In genomic region chr8:122224650-122225022, GRCm38 (mm10) we compare ENCODE assay signal across 8 mouse cellular contexts. TPM values are rescaled to one million over a fixed set of nuclear protein-coding genes. Genes with fewer than 3 reads are reported as not detected.
A peak's percentile ranks its signal among the peaks of the same experiment; 100 is the strongest.
DNase-seq lines count a peak whose midpoint lies in the region; ATAC-seq and TF ChIP-seq lines count a peak whose summit lies in the region.

No protein-coding gene starts in this region.

- DNase-seq in neural tube, embryonic 10.5 days (ENCODE audit: extremely low spot score, low spot score), result no peak
- DNase-seq in hindbrain, postnatal 0 days (ENCODE audit: low spot score), result peak; percentile 55
- DNase-seq in cerebellum, adult 9-10 months, result no peak
- DNase-seq in retina, embryonic 14.5 days (ENCODE audit: low spot score), result no peak

- H3K4me2 ChIP-seq in forebrain, embryonic 13.5 days, result no peak overlapping the region
- no peak overlapping the region for H3K4me2 ChIP-seq in forebrain, embryonic 12.5 days
- H3K4me2 ChIP-seq in neural tube, embryonic 13.5 days, result no peak overlapping the region
- H3K4me2 ChIP-seq in hindbrain, postnatal 0 days (ENCODE audit: low read depth, low read length), result no peak overlapping the region
- H3K4me2 ChIP-seq in stomach, embryonic 16.5 days (ENCODE audit: low read depth, low read length), result no peak overlapping the region

- H3K36me3 ChIP-seq in forebrain, embryonic 13.5 days (ENCODE audit: poor library complexity, severe bottlenecking), result no peaks in the 10 kb centered on the region
- H3K36me3 ChIP-seq in forebrain, embryonic 12.5 days (replicated peaks), result no peaks in the 10 kb centered on the region
- H3K36me3 ChIP-seq in neural tube, embryonic 13.5 days, result no peaks in the 10 kb centered on the region
- H3K36me3 ChIP-seq in hindbrain, postnatal 0 days (ENCODE audit: insufficient read depth, low read length), result no peaks in the 10 kb centered on the region
- no peaks in the 10 kb centered on the region for H3K36me3 ChIP-seq in stomach, embryonic 16.5 days (ENCODE audit: control insufficient read depth, insufficient read depth, low read length)

- peak; percentile 63 for TF ChIP-seq CTCF in hindbrain, postnatal 0 days (IDR thresholded peaks at IDR 0.05; ENCODE audit: low read depth)

- 0 out of 2 replicates have a peak, but pooled peaks have one; percentile 38 for ATAC-seq in forebrain, embryonic 13.5 days
- ATAC-seq in forebrain, embryonic 12.5 days (ENCODE audit: low FRiP score), result no peak
- ATAC-seq in neural tube, embryonic 13.5 days (ENCODE audit: low read depth), result 0 out of 2 replicates have a peak, but pooled peaks have one; percentile 37
- ATAC-seq in hindbrain, postnatal 0 days, result peak; percentile 80
- ATAC-seq in stomach, embryonic 16.5 days (ENCODE audit: insufficient read depth, low FRiP score), result peak; percentile 23; the same call in 1 of the 2 replicates

- no peaks in the 10 kb centered on the region for H3K9me3 ChIP-seq in forebrain, embryonic 13.5 days (replicated peaks)
- no peaks in the 10 kb centered on the region for H3K9me3 ChIP-seq in forebrain, embryonic 12.5 days
- H3K9me3 ChIP-seq in neural tube, embryonic 13.5 days, result no peaks in the 10 kb centered on the region
- H3K9me3 ChIP-seq in hindbrain, postnatal 0 days (ENCODE audit: low read length), result no peaks in the 10 kb centered on the region
- H3K9me3 ChIP-seq in stomach, embryonic 16.5 days (replicated peaks; ENCODE audit: control insufficient read depth, low read length), result no peaks in the 10 kb centered on the region

- H3K4me3 ChIP-seq in forebrain, embryonic 13.5 days, result no peak overlapping the region
- H3K4me3 ChIP-seq in forebrain, embryonic 12.5 days (replicated peaks), result no peak overlapping the region
- no peak overlapping the region for H3K4me3 ChIP-seq in neural tube, embryonic 13.5 days
- no peak overlapping the region for H3K4me3 ChIP-seq in hindbrain, postnatal 0 days (ENCODE audit: low read length)
- no peak overlapping the region for H3K4me3 ChIP-seq in stomach, embryonic 16.5 days (replicated peaks; ENCODE audit: low read length)

- H3K27me3 ChIP-seq in forebrain, embryonic 13.5 days, result peaks cover 32% of the 10 kb centered on the region
- peaks cover 38% of the 10 kb centered on the region for H3K27me3 ChIP-seq in forebrain, embryonic 12.5 days
- H3K27me3 ChIP-seq in neural tube, embryonic 13.5 days, result peaks cover 35% of the 10 kb centered on the region
- H3K27me3 ChIP-seq in hindbrain, postnatal 0 days (ENCODE audit: insufficient read depth, low read length), result 0 out of 2 replicates have a peak, but pooled peaks cover 5% of the 10 kb centered on the region
- H3K27me3 ChIP-seq in stomach, embryonic 16.5 days (ENCODE audit: control insufficient read depth, insufficient read depth, low read length), result peaks cover 16% of the 10 kb centered on the region; the same call in 1 of the 2 replicates

- WGBS in forebrain, embryonic 13.5 days, result 42% methylated on average over 6 of the region's 6 CpGs
- 45% methylated on average over 6 of the region's 6 CpGs for WGBS in forebrain, embryonic 12.5 days
- 57% methylated on average over 6 of the region's 6 CpGs for WGBS in neural tube, embryonic 13.5 days
- 50% methylated on average over 6 of the region's 6 CpGs for WGBS in hindbrain, postnatal 0 days
- WGBS in stomach, embryonic 16.5 days, result 69% methylated on average over 6 of the region's 6 CpGs

- no peak overlapping the region for H3K9ac ChIP-seq in forebrain, embryonic 13.5 days
- H3K9ac ChIP-seq in forebrain, embryonic 12.5 days, result no peak overlapping the region
- no peak overlapping the region for H3K9ac ChIP-seq in neural tube, embryonic 13.5 days
- H3K9ac ChIP-seq in hindbrain, postnatal 0 days (replicated peaks; ENCODE audit: low read length), result no peak overlapping the region
- H3K9ac ChIP-seq in stomach, embryonic 16.5 days (ENCODE audit: low read length), result no peak overlapping the region

- no peak overlapping the region for H3K27ac ChIP-seq in forebrain, embryonic 13.5 days
- H3K27ac ChIP-seq in forebrain, embryonic 12.5 days, result no peak overlapping the region
- H3K27ac ChIP-seq in neural tube, embryonic 13.5 days (replicated peaks), result peak overlapping the region; percentile 50
- peak overlapping the region; percentile 70 for H3K27ac ChIP-seq in hindbrain, postnatal 0 days
- H3K27ac ChIP-seq in stomach, embryonic 16.5 days (ENCODE audit: low read length), result no peak overlapping the region

- H3K4me1 ChIP-seq in forebrain, embryonic 13.5 days, result peaks cover 6% of the 10 kb centered on the region; the same call in 1 of the 2 replicates
- peaks cover 2% of the 10 kb centered on the region for H3K4me1 ChIP-seq in forebrain, embryonic 12.5 days
- H3K4me1 ChIP-seq in neural tube, embryonic 13.5 days (replicated peaks), result peaks cover 15% of the 10 kb centered on the region
- peaks cover 5% of the 10 kb centered on the region; the same call in 1 of the 2 replicates for H3K4me1 ChIP-seq in hindbrain, postnatal 0 days (ENCODE audit: insufficient read depth, low read length)
- H3K4me1 ChIP-seq in stomach, embryonic 16.5 days (ENCODE audit: control insufficient read depth, insufficient read depth, low read length), result no peaks in the 10 kb centered on the region; the same call in 1 of the 2 replicates

RNA-seq across cellular contexts. Expression of gene Zfpm1, which starts 57.3 kb away (rescaled TPM):
- polyA plus RNA-seq in forebrain, embryonic 13.5 days (2015; fragmentation: Nextera tagmentation; extraction: Ambion mirVana), result 0.48 and 0.49 TPM in 2 replicates
- polyA plus RNA-seq in forebrain, embryonic 12.5 days (2016; fragmentation: Nextera tagmentation; extraction: Ambion mirVana), result 0.82 and 1.2 TPM in 2 replicates
- polyA plus RNA-seq in neural tube, embryonic 13.5 days (2015; fragmentation: Nextera tagmentation; extraction: Ambion mirVana), result 0.83 and 0.89 TPM in 2 replicates
- 28.0 and 37.6 TPM in 2 replicates for total RNA-seq in hindbrain, postnatal 0 days (2014; rRNA removed)
- 1.5 and 2.0 TPM in 2 replicates for polyA plus RNA-seq in hindbrain, postnatal 0 days (2015; fragmentation: Nextera tagmentation; extraction: Ambion mirVana)
- polyA plus RNA-seq in stomach, embryonic 16.5 days (2015; fragmentation: Nextera tagmentation; extraction: Ambion mirVana), result 2.0 and 2.1 TPM in 2 replicates

Comparison
In these comparisons a context has a peak if more than half of its experiments do, and no peak if none do; other contexts are left out.
1. H3K27ac ChIP-seq: peak in neural tube, embryonic 13.5 days (single experiment) and hindbrain, postnatal 0 days (single experiment); none in forebrain, embryonic 13.5 days (single experiment), forebrain, embryonic 12.5 days (single experiment) and stomach, embryonic 16.5 days (single experiment).